Mouse (Mus musculus) ES-E14 (cell line): ENCODE data around the gene Cyp2b10.

ENCODE experiments used
- CHD2 ChIP-seq: IDR thresholded peaks from 2 replicates; pipeline ENCODE4 v1.6.1; 2014; ENCODE audit warnings: mild to moderate bottlenecking, low read depth, low read length, inconsistent platforms
- HCFC1 ChIP-seq: IDR thresholded peaks from 2 replicates; pipeline ENCODE4 v1.6.1; 2012; ENCODE audit warnings: low read length, inconsistent platforms, borderline replicate concordance; ENCODE audit not compliant: insufficient read depth
- ZNF384 ChIP-seq: IDR thresholded peaks from 2 replicates; pipeline ENCODE4 v1.6.1; 2012; ENCODE audit warnings: low read depth, low read length, inconsistent platforms

GRCm38 (mm10) chr7:25863756-25864155 lies 33.7 kb upstream of the Cyp2b10 start:
- TF ChIP-seq HCFC1 (no peak), ZNF384 (no peak), CHD2 (no peak)
